Mouse (Mus musculus) liver, embryonic 11.5 days (tissue): ENCODE measurements around the gene Spin2e. TPM values are rescaled to one million over a fixed set of nuclear protein-coding genes. Genes with fewer than 3 reads are reported as not detected.
"Not testable (repeated sequence)": the region's sequence is repeated elsewhere in the genome, so short reads cannot be mapped to it uniquely, and the experiment has no call there.

Experiments
- ATAC-seq: fragments of 200-750 bp; cut with Nextera tagmentation; replicated peaks from 2 replicates; pipeline ENCODE4 v1.8.0; 2017; ENCODE audit warnings: moderate number of reproducible peaks, mild to moderate bottlenecking, moderate TSS enrichment, moderate library complexity; ENCODE audit not compliant: low FRiP score
- DNase-seq: peaks from one replicate; pipeline ENCODE4 v3.0.0-alpha.2; 2017; ENCODE audit warnings: low spot score
- H3K27ac ChIP-seq: fragments of 300-500 bp; sonication (generic); 2 replicates; pipeline ENCODE4 v1.5.1; 2014; ENCODE audit warnings: mild to moderate bottlenecking, low read depth, low read length, control low read depth
- H3K27me3 ChIP-seq: fragments of 300-500 bp; sonication (generic); replicated peaks from 2 replicates; pipeline ENCODE4 v1.6.1; 2014; ENCODE audit warnings: low read length, mixed read lengths; ENCODE audit not compliant: control insufficient read depth, insufficient read depth
- H3K36me3 ChIP-seq: fragments of 300-500 bp; sonication (generic); 2 replicates; pipeline ENCODE4 v1.6.1; 2014; ENCODE audit warnings: mild to moderate bottlenecking, low read length, moderate library complexity, mixed read lengths; ENCODE audit not compliant: control insufficient read depth, insufficient read depth
- H3K4me1 ChIP-seq: fragments of 300-500 bp; sonication (generic); replicated peaks from 2 replicates; pipeline ENCODE4 v1.6.1; 2014; ENCODE audit warnings: low read length, mixed read lengths; ENCODE audit not compliant: control insufficient read depth, insufficient read depth
- H3K4me2 ChIP-seq: fragments of 300-500 bp; sonication (generic); 2 replicates; pipeline ENCODE4 v1.6.1; 2014; ENCODE audit warnings: mild to moderate bottlenecking, control low read depth, moderate library complexity
- H3K4me3 ChIP-seq: fragments of 300-500 bp; sonication (generic); 2 replicates; pipeline ENCODE4 v1.5.1; 2014; ENCODE audit warnings: low read depth, low read length, control low read depth
- H3K9ac ChIP-seq: fragments of 300-500 bp; sonication (generic); 2 replicates; pipeline ENCODE4 v1.6.1; 2014; ENCODE audit warnings: low read depth, low read length, control low read depth
- H3K9me3 ChIP-seq: fragments of 300-500 bp; sonication (generic); 2 replicates; pipeline ENCODE4 v1.6.1; 2016; ENCODE audit warnings: low read length, inconsistent platforms, mixed read lengths; ENCODE audit not compliant: control insufficient read depth
- WGBS: fragments of 180-500 bp; shearing (Covaris S2); extraction: QIAGEN DNeasy Blood & Tissue Kit; methylation state at CpG from one replicate; pipeline ENCODE4 v1.1.7; 2014; 5-methylcytosine and 5-hydroxymethylcytosine counted together
- polyA plus RNA-seq: library from polyadenylated mRNA; unstranded; fragments of >200 nt; fragmentation: Nextera tagmentation; extraction: Ambion mirVana; gene quantifications from 2 replicates; pipeline ENCODE4 v1.2.1, GENCODE M21; 2014

The Spin2e gene
- polyA plus RNA-seq: not detected in 2 replicates

DNA sequence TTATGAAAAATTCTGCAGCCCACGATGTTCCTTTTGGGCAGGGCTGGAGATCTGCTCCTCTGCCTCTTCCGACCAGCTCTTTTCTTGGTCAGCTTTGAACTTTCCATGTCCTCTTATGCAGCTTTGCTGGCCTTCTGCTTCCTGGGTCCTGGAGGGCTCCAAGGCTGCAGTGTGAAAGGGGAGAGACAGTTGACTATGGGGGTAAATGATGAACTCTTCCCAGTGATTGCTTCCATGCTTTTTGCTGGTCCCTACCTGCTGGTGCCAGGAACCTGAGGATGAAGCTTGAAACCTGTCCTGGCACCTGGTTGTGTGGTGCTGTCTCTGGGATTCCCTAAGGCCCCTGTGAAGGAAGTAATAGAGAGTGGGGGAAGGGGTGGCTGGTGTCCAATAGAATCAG is at the start of gene Spin2e:
Gene Spin2e, minus strand, starts transcription at position 101 of the 400 bp plus-strand sequence.
- H3K4me1 ChIP-seq, H3K27ac ChIP-seq, H3K27me3 ChIP-seq, H3K36me3 ChIP-seq, H3K4me2 ChIP-seq, H3K9ac ChIP-seq, H3K9me3 ChIP-seq, H3K4me3 ChIP-seq, ATAC-seq, DNase-seq: not testable (repeated sequence)
- 92% methylated on average over 1 of the region's 2 CpGs for WGBS

DNA sequence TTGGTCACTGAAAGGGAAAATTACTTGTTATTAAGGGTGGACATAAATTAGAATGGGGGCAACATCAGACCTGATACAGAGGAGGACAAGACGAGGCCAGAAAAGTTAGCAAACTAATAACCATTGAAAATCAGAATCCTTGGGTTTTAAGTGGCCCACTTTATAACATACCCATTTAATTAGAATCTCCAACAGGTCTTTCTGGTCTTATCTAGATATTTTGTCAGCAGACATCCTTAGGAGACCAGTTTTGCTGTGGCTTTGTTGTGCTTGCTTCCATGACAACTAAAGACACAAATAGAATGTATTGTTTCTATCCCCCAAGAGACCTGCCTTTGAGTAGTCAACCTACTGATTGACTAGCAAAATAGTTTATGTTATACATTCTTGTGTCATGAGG is 44.5 kb downstream of the Spin2e start, which contains the start of gene Gm21883:
Gene Gm21883, minus strand, starts transcription at position 101 of the 400 bp plus-strand sequence.
- not testable (repeated sequence) for H3K27me3 ChIP-seq, H3K36me3 ChIP-seq, H3K4me3 ChIP-seq, H3K4me2 ChIP-seq, H3K4me1 ChIP-seq, ATAC-seq, H3K9ac ChIP-seq, H3K9me3 ChIP-seq, DNase-seq, H3K27ac ChIP-seq
- no CpG with 5 or more reads among the region's 1 CpGs for WGBS

Other genes with a start within 250 kb of the Spin2e start
- not detected in 2 replicates for gene Btbd35f19, start 235.0 kb downstream of the Spin2e start, polyA plus RNA-seq
- gene Gm21883, start 44.6 kb downstream of the Spin2e start, polyA plus RNA-seq: not detected in 2 replicates
- not detected in 2 replicates for gene Btbd35f25, start 98.2 kb upstream of the Spin2e start, polyA plus RNA-seq